Mouse (Mus musculus): ENCODE results near the gene Nop58.

- TF ChIP-seq POLR2A (IDR thresholded peaks at IDR 0.05; ENCODE audit: control insufficient read depth, extremely low read depth, insufficient read depth, low read length, poor library complexity) (no peak), CTCF (IDR thresholded peaks at IDR 0.05; ENCODE audit: borderline replicate concordance, control insufficient read depth, extremely low read depth, insufficient read depth, low read length, poor library complexity) (no peak)
These were observed 77.9 kb downstream of the Nop58 start for GRCm38 (mm10) chr1:59762651-59763163.
